Mouse (Mus musculus) 3T3-L1 (cell line): ENCODE results near the gene Olfr1160.
"Not testable (repeated sequence)": the region's sequence is repeated elsewhere in the genome, so short reads cannot be mapped to it uniquely, and the experiment has no call there.

Experiments used
- DNase-seq: peaks from one replicate; pipeline ENCODE4 v3.0.0-alpha.2; 2015; ENCODE audit warnings: low read depth, low spot score

The Olfr1160 gene

DNA sequence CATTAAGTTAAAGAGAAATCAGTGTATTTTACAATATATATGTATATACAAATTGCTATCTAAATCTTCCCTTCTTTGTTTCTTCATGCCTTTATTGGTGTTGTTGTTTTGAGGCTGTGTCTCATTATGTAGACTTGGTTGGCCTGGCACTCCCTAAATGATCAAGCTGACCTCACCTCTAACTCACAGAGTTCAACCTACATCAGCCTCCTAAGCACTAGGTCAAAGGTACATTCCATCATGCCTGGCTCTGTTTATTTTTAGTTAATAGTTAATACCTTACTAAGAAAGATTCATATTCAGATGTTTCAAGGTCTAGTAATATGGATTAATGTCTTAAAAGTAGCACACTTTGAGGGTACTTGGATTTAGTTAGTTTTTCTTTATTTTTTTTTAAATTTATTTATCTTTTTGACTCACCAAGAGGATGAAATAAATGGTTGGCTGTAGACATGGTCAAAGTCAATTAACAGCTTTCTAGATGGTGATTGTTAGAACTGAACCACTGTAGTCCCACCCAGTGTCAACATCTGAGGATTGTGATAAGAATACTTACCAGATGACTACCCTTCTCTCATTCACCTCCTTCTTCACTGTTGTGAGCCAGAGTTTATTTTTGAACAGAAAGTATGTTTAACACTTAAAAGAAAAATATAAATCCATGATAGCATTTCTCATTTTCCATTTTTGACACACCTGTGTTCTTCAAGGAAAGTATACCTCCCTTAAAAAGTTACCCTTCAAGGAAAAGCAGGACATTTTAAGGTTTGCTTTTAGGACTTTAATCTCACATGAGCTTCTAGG, at the start of gene Olfr1160:
Gene Olfr1160, minus strand, starts transcription at position 754 of the 804 bp plus-strand sequence.
- DNase-seq = no peak

DNA sequence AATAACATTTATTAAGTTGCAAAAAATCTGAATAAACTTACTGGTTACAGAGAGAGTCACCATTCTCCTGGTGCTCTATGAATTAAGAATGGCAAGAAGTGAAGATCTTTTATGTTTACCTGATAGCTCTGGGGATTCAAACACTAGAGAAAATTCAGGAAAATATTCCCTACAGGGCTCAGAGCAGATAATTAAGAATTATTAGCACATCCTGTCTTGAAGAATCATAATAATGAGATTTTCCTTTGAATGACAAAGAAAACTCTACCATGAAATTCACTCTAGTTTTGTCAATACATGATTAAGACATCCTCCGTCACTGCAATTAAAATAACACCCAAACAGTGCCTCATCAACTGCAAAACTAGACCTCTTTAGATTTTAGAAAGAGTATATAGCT, 43.0 kb upstream of the Olfr1160 start, which contains the start of gene Olfr1162:
Gene Olfr1162, minus strand, starts transcription at position 101 of the 400 bp plus-strand sequence.
- DNase-seq = no peak

DNA sequence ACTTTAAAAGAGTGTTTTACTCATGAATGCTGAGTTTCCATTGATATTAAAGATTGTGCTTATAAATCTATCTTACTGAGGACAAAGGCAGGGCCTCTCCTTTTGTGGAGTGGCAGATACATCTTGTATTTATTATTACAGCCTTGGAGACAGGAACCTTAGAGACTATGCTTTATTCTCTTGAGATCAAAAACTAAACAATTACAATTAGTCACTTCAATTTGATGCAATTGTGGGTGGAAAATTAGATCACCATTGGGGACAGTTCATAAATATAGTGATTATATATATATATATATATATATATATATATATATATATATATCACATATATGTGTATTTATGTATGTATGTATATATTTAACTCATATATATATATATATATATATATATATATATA, 29.5 kb upstream of the Olfr1160 start, which contains the start of gene Olfr73:
Gene Olfr73, minus strand, starts transcription at position 101 of the 400 bp plus-strand sequence.
- no peak for DNase-seq

DNA sequence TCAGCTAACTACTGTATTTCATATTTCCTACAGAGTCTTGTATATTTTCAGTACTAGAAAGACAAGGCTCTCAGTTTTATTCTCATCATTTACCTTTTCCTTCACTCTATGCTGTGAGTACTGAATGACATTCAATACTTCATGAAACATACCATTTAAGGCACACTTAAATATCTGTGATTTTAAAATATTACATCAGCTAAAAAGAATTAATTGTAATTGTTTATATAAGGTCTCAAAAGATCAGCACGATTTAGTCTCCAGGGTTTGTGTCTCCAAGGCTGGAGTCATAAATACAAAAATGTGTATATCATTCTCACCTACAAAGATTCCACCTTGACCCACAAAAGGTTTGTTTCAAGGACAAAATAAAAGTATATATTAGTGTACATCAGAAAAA, 14.4 kb upstream of the Olfr1160 start, which contains the start of gene Olfr1161:
Gene Olfr1161, plus strand, starts transcription at position 301 of the 400 bp plus-strand sequence.
- DNase-seq = not testable (repeated sequence)

DNA sequence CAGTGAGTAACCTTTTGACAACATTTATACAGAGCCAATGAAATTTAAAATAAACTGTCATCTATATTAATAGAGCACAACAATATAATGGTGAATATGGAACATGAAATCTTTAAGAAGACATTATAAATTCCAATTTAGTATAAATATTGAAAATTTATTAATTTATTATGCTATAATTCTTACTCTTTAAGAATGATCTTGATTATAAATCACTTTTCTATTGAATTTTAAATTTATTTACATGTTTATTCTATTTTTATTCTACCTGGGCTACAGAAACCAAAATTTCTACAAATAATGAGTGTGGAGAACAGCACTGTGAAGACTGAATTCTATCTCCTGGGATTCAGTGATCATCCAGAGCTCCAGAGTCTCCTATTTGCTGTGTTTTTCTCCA, 18.3 kb downstream of the Olfr1160 start, which contains the start of gene Olfr1158:
Gene Olfr1158, plus strand, starts transcription at position 301 of the 400 bp plus-strand sequence.
- no peak for DNase-seq

DNA sequence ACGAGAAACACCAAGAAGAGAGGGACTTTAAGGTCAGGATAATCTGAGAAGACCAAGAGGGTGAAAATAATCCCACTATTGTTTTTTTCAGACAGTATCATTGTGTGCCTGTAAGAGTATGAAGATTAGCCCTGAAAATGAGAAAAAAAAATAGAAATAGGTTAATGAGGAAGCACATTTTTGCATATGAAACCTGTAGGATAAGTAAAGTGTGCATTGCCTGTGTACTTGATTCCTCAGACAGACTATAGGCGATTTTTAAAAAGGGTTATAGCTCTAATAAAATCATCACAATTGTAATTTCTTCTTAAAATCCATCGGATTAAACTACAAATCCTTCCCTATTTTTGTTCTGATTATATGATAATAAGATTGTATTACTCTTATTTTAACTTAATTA, 33.5 kb downstream of the Olfr1160 start, which contains the start of gene Olfr74:
Gene Olfr74, minus strand, starts transcription at position 101 of the 400 bp plus-strand sequence.
- DNase-seq = no peak

DNA sequence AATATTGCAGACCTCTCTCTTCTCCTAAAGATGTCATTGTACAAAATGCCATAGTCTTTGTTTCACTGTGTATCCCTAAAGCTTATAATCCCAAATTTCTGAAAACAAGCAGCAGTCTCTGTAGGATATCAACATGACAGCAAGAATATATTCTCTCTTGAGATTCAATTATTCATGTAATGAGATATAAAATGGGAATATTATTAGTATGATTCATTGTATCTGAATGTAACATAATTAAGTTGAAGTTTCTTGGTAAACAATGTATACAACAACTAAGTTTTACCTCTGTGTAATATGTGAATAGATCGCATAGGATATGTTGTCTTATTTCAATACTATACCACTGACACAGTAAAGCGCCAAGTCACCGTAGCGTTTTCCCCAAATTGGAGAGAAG, 39.9 kb downstream of the Olfr1160 start, which contains the start of gene Olfr1157:
Gene Olfr1157, minus strand, starts transcription at position 101 of the 400 bp plus-strand sequence.
- no peak for DNase-seq

DNA sequence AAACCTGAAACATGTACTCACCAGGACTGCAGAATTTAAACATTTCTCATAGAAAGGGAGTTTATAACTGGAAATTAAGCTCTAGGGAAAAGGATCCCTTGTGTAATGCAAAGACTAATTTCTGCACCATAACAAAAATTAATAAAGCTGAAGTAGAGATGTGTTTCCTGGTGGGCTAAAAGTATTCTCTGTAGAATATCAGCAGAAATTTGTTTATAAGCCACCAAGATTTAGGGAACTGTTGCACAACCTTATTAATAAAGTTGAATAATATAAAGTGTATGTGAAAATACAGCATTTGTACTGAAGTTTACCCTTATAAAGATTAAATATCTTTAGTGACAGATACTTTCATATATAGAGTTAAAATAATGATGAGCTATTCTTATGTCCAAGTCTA, 55.1 kb downstream of the Olfr1160 start, which contains the start of gene Olfr1156:
Gene Olfr1156, minus strand, starts transcription at position 101 of the 400 bp plus-strand sequence.
- DNase-seq = no peak
